Mouse (Mus musculus) embryonic stem cell, embryonic (primary cell): Measurements from ENCODE around the gene Sart1.

ENCODE experiments used
- CTCF ChIA-PET, 4 experiments: fragments of 300-600 bp in 2 of 4; fragments of 350-600 bp in 2 of 4; sonication (Branson Sonifier 250); formaldehyde crosslinking; loops; one replicate each; lab custom pipeline; 2022; ENCODE audit warnings: inconsistent platforms in 2 of 4; lab: Charles Lee
- POLR2A ChIA-PET, 4 experiments: fragments of 300-600 bp in 2 of 4; fragments of 350-600 bp in 2 of 4; sonication (Branson Sonifier 250); formaldehyde crosslinking; loops; one replicate each; lab custom pipeline; 2022; ENCODE audit warnings: antibody characterized with exemption in 4 of 4, inconsistent platforms in 1 of 4; lab: Charles Lee

Sart1 gene

GRCm38 (mm10) chr19:5406531-5407126, 18.1 kb upstream of the Sart1 start:
- CTCF ChIA-PET: interaction anchor here (0.7 to 2.1 kb wide), 20 partner anchors 10 to 909 kb away, joined by 3 to 10 read pairs (median 4); partner anchors contain the start of genes Drap1 (in 2 of the 4), AI837181 (in 1 of the 4), Ccdc85b (in 1 of the 4) and Mus81 (in 1 of the 4)
- POLR2A ChIA-PET: interaction anchor here in 3 of 4 experiments (0.6 to 3.1 kb wide), 29 partner anchors 9 to 364 kb away, joined by 3 to 26 read pairs (median 4); partner anchors contain the start of genes AI837181 (in 3 of the 3), Drap1 (in 3 of the 3), Banf1 (in 2 of the 3) and Eif1ad (in 2 of the 3)

- POLR2A ChIA-PET: interaction anchor here (0.6 to 2.3 kb wide), 17 partner anchors 10 to 441 kb away, joined by 3 to 22 read pairs (median 4); partner anchors contain the start of genes AI837181 (in 2 of the 4), Banf1 (in 2 of the 4), Drap1 (in 2 of the 4) and Eif1ad (in 2 of the 4)
- CTCF ChIA-PET: interaction anchor here in 3 of 4 experiments (0.7 to 2.1 kb wide), 3 partner anchors 16 to 909 kb away, joined by 3 to 10 read pairs (median 3); partner anchors contain the start of gene Mus81 (in 1 of the 3)
Measured at GRCm38 (mm10) chr19:5405924-5406323, 17.4 kb upstream of the Sart1 start.

GRCm38 (mm10) chr19:5402293-5402692, 13.8 kb upstream of the Sart1 start, which contains the start of gene Tsga10ip:
Gene Tsga10ip (minus strand): TSS chr19:5402526.
- CTCF ChIA-PET: interaction anchor here in 2 of 4 experiments (0.5 to 3.0 kb wide), 7 partner anchors 11 to 93 kb away, joined by 3 to 20 read pairs (median 11); partner anchors contain the start of genes AI837181 (in 1 of the 2), Ccdc85b (in 1 of the 2), Drap1 (in 1 of the 2) and Sart1 (in 1 of the 2)
- POLR2A ChIA-PET: interaction anchor here in 3 of 4 experiments (0.6 to 3.9 kb wide), 13 partner anchors 9 to 86 kb away, joined by 3 to 48 read pairs (median 15); partner anchors contain the start of genes AI837181 (in 2 of the 3), Ccdc85b (in 2 of the 3), Drap1 (in 2 of the 3) and Sart1 (in 2 of the 3)

GRCm38 (mm10) chr19:5401073-5401472, 12.6 kb upstream of the Sart1 start:
- POLR2A ChIA-PET: interaction anchor here (0.5 to 3.9 kb wide), 49 partner anchors 8 to 591 kb away, joined by 3 to 48 read pairs (median 5); partner anchors contain the start of genes AI837181 (in 3 of the 4), Drap1 (in 3 of the 4), Sart1 (in 3 of the 4) and Banf1 (in 2 of the 4)
- CTCF ChIA-PET: interaction anchor here (0.6 to 3.0 kb wide), 22 partner anchors 9 to 386 kb away, joined by 3 to 20 read pairs (median 5); partner anchors contain the start of genes AI837181 (in 1 of the 4), Ap5b1 (in 1 of the 4), Banf1 (in 1 of the 4) and Ccdc85b (in 1 of the 4)

GRCm38 (mm10) chr19:5395371-5395770, 6.9 kb upstream of the Sart1 start:
- POLR2A ChIA-PET: interaction anchor here in 1 of 4 experiments (1.0 to 1.3 kb wide), 4 partner anchors 11 to 81 kb away, joined by 3 to 4 read pairs (median 3); partner anchors contain the start of genes Banf1 and Eif1ad

GRCm38 (mm10) chr19:5394168-5394567, 5.7 kb upstream of the Sart1 start:
- CTCF ChIA-PET: interaction anchor here in 1 of 4 experiments (1.0 kb wide), 1 partner anchor 45 kb away, joined by 3 read pairs; no protein-coding TSS in a partner anchor
- POLR2A ChIA-PET: interaction anchor here in 3 of 4 experiments (0.6 to 1.6 kb wide), 3 partner anchors 19 to 95 kb away, joined by 3 to 9 read pairs (median 5); partner anchors contain the start of gene Cfl1 (in 1 of the 3)

More at GRCm38 (mm10) chr19:5395371-5395770, 6.9 kb upstream of the Sart1 start:
- CTCF ChIA-PET: no interaction called here

- POLR2A ChIA-PET: interaction anchor here in 3 of 4 experiments (0.6 to 1.6 kb wide), 7 partner anchors 9 to 170 kb away, joined by 3 to 5 read pairs (median 3); partner anchors contain the start of genes Banf1 (in 1 of the 3), Cfl1 (in 1 of the 3), Drap1 (in 1 of the 3) and Eif1ad (in 1 of the 3)
- CTCF ChIA-PET: interaction anchor here in 1 of 4 experiments (0.6 kb wide), 1 partner anchor 72 kb away, joined by 6 read pairs; no protein-coding TSS in a partner anchor
Measured at GRCm38 (mm10) chr19:5392892-5393291, 4.4 kb upstream of the Sart1 start.

GRCm38 (mm10) chr19:5390416-5390815, 1.9 kb upstream of the Sart1 start:
- POLR2A ChIA-PET: interaction anchor here (0.6 to 4.8 kb wide), 24 partner anchors 10 to 302 kb away, joined by 3 to 48 read pairs (median 4); partner anchors contain the start of genes Banf1 (in 3 of the 4), Eif1ad (in 3 of the 4), Drap1 (in 2 of the 4) and Mus81 (in 2 of the 4)
- CTCF ChIA-PET: interaction anchor here in 3 of 4 experiments (0.7 to 2.8 kb wide), 7 partner anchors 10 to 251 kb away, joined by 3 to 20 read pairs (median 4); partner anchors contain the start of gene Mus81 (in 1 of the 3)

- POLR2A ChIA-PET: interaction anchor here in 3 of 4 experiments (0.6 to 5.0 kb wide), 20 partner anchors 11 to 301 kb away, joined by 3 to 48 read pairs (median 6); partner anchors contain the start of genes Drap1 (in 3 of the 3), AI837181 (in 2 of the 3), Banf1 (in 2 of the 3) and Eif1ad (in 2 of the 3)
- CTCF ChIA-PET: interaction anchor here in 3 of 4 experiments (0.8 to 2.8 kb wide), 7 partner anchors 10 to 98 kb away, joined by 3 to 20 read pairs (median 4); partner anchors contain the start of gene Mus81 (in 1 of the 3)
Measured at GRCm38 (mm10) chr19:5389647-5390046, 1.1 kb upstream of the Sart1 start.

- POLR2A ChIA-PET: interaction anchor here (0.6 to 5.0 kb wide), 53 partner anchors 8 to 458 kb away, joined by 3 to 48 read pairs (median 4); partner anchors contain the start of genes Drap1 (in 4 of the 4), Banf1 (in 3 of the 4), Eif1ad (in 3 of the 4) and Sf3b2 (in 3 of the 4)
- CTCF ChIA-PET: interaction anchor here in 3 of 4 experiments (0.5 to 2.8 kb wide), 9 partner anchors 11 to 372 kb away, joined by 3 to 20 read pairs (median 3); partner anchors contain the start of genes Banf1 (in 1 of the 3) and Eif1ad (in 1 of the 3)
Measured at GRCm38 (mm10) chr19:5388011-5388441, 477 bp downstream of the Sart1 start.

GRCm38 (mm10) chr19:5384715-5385114, 3.8 kb downstream of the Sart1 start:
- ChIA-PET CTCF (interaction anchor here in 1 of 4 experiments (1.4 kb wide), 1 partner anchor 14 kb away, joined by 3 read pairs; no protein-coding TSS in a partner anchor), POLR2A (interaction anchor here in 2 of 4 experiments (0.8 to 4.9 kb wide), 8 partner anchors 10 to 73 kb away, joined by 3 to 37 read pairs (median 7); partner anchors contain the start of genes Banf1 (in 2 of the 2), Eif1ad (in 2 of the 2) and Ccdc85b (in 1 of the 2))

- ChIA-PET CTCF (interaction anchor here (1.0 to 1.6 kb wide), 5 partner anchors 9 to 81 kb away, joined by 3 to 5 read pairs (median 3); no protein-coding TSS in a partner anchor), POLR2A (interaction anchor here in 3 of 4 experiments (0.7 to 4.9 kb wide), 19 partner anchors 8 to 106 kb away, joined by 3 to 37 read pairs (median 5); partner anchors contain the start of genes Eif1ad (in 3 of the 3), Banf1 (in 2 of the 3), Mus81 (in 2 of the 3) and AI837181 (in 1 of the 3))
Measured at GRCm38 (mm10) chr19:5383326-5383725, 5.2 kb downstream of the Sart1 start.

GRCm38 (mm10) chr19:5377446-5377845, 11.1 kb downstream of the Sart1 start:
- CTCF ChIA-PET: interaction anchor here in 3 of 4 experiments (0.5 to 1.4 kb wide), 5 partner anchors 10 to 46 kb away, joined by 3 to 6 read pairs (median 4); partner anchors contain the start of gene Sart1 (in 1 of the 3)
- POLR2A ChIA-PET: interaction anchor here (0.6 to 4.4 kb wide), 16 partner anchors 7 to 110 kb away, joined by 3 to 37 read pairs (median 3); partner anchors contain the start of genes Banf1 (in 2 of the 4), Eif1ad (in 2 of the 4), Mus81 (in 1 of the 4) and Sart1 (in 1 of the 4)

- CTCF ChIA-PET: interaction anchor here in 3 of 4 experiments (0.6 to 1.0 kb wide), 6 partner anchors 9 to 964 kb away, joined by 3 to 4 read pairs (median 3); partner anchors contain the start of gene Cst6 (in 1 of the 3)
- POLR2A ChIA-PET: interaction anchor here in 3 of 4 experiments (0.6 to 4.4 kb wide), 19 partner anchors 8 to 508 kb away, joined by 3 to 37 read pairs (median 5); partner anchors contain the start of genes Sart1 (in 3 of the 3), Banf1 (in 2 of the 3), Eif1ad (in 2 of the 3) and Sf3b2 (in 2 of the 3)
Measured at GRCm38 (mm10) chr19:5374748-5375147, 13.8 kb downstream of the Sart1 start.

GRCm38 (mm10) chr19:5374177-5374576, 14.3 kb downstream of the Sart1 start:
- ChIA-PET CTCF (interaction anchor here in 2 of 4 experiments (0.9 to 1.0 kb wide), 3 partner anchors 9 to 83 kb away, joined by 3 to 4 read pairs (median 3); no protein-coding TSS in a partner anchor), POLR2A (interaction anchor here in 3 of 4 experiments (0.6 to 4.4 kb wide), 11 partner anchors 8 to 508 kb away, joined by 3 to 37 read pairs (median 5); partner anchors contain the start of genes Banf1 (in 1 of the 3), Eif1ad (in 1 of the 3) and Sart1 (in 1 of the 3))
